Mouse (Mus musculus): ENCODE data around the gene Spon2. TPM values are rescaled to one million over a fixed set of nuclear protein-coding genes. Genes with fewer than 3 reads are reported as not detected.

Spon2 gene
- not detected for polyA plus RNA-seq (2014; fragmentation: Illumina TruSeq; extraction: RNeasy Lipid Tissue Mini Kit (QIAGEN cat#74804); ENCODE audit: low read depth, low replicate concordance)

DNA sequence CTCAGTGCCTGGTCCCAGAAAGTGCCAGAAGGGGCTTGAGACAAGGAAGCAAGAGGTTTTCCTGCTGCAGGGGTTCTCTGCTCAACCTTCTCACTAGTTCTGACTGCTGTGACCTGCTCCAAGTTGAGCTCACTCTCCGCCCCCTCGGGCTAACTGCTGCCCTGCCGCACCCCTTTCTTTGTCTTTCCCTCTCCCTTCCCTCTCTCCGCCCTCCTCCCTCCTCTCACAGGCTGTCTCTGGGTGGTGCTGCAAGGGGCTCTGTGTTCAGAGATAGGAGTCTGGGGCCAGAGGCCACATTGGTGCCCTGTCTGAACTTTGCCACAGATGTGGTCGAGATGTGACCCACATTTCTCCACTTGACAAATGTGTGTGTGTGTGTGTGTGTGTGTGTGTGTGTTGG is at the start of gene Spon2:
Spon2 (minus strand) TSS at position 375 of the 400 bp plus-strand sequence.

Other genes starting within 250 kb of the Spon2 start
- 104 TPM for gene Ywhah, start 199.6 kb downstream of the Spon2 start, polyA plus RNA-seq (2014; fragmentation: Illumina TruSeq; extraction: RNeasy Lipid Tissue Mini Kit (QIAGEN cat#74804); ENCODE audit: low read depth, low replicate concordance)
- 0.13 TPM for gene Slc5a1, start 114.2 kb downstream of the Spon2 start, polyA plus RNA-seq (2014; fragmentation: Illumina TruSeq; extraction: RNeasy Lipid Tissue Mini Kit (QIAGEN cat#74804); ENCODE audit: low read depth, low replicate concordance)
- gene Ctbp1, start 56.5 kb upstream of the Spon2 start, polyA plus RNA-seq (2014; fragmentation: Illumina TruSeq; extraction: RNeasy Lipid Tissue Mini Kit (QIAGEN cat#74804); ENCODE audit: low read depth, low replicate concordance): 6.0 TPM
- 63.1 TPM for gene Maea, start 117.1 kb upstream of the Spon2 start, polyA plus RNA-seq (2014; fragmentation: Illumina TruSeq; extraction: RNeasy Lipid Tissue Mini Kit (QIAGEN cat#74804); ENCODE audit: low read depth, low replicate concordance)
- 16.6 TPM for gene Uvssa, start 160.1 kb upstream of the Spon2 start, polyA plus RNA-seq (2014; fragmentation: Illumina TruSeq; extraction: RNeasy Lipid Tissue Mini Kit (QIAGEN cat#74804); ENCODE audit: low read depth, low replicate concordance)
- gene Nkx1-1, start 215.5 kb upstream of the Spon2 start, polyA plus RNA-seq (2014; fragmentation: Illumina TruSeq; extraction: RNeasy Lipid Tissue Mini Kit (QIAGEN cat#74804); ENCODE audit: low read depth, low replicate concordance): not detected

All from testis, adult 10 weeks (tissue).